Mouse (Mus musculus) embryonic facial prominence, embryonic 15.5 days (tissue): ENCODE results near the gene Gm7073. TPM values are rescaled to one million over a fixed set of nuclear protein-coding genes. Genes with fewer than 3 reads are reported as not detected.

ENCODE experiments used
- microRNA counts: library from miRNA; unstranded; fragments of <30 nt; microRNA quantifications from one replicate; lab custom pipeline; 2016
- microRNA-seq: library from miRNA; unstranded; fragments of <30 nt; microRNA quantifications from one replicate; pipeline ENCODE4, GENCODE M21; 2016; ENCODE audit warnings: borderline number of aligned reads
- polyA plus RNA-seq: library from polyadenylated mRNA; unstranded; fragments of >200 nt; fragmentation: Nextera tagmentation; extraction: Ambion mirVana; gene quantifications from 2 replicates; pipeline ENCODE4 v1.2.1, GENCODE M21; 2015

The Gm7073 gene
- polyA plus RNA-seq, 1 experiment from 2014 or later = not detected

MicroRNAs within 50 kb of the gene (microRNA counts, 519-probe panel; counts per million panel counts)
- microRNA mmu-miR-505 (lab: Ali Mortazavi, UCI) = 1,912 counts per million, percentile 33 among the panel's probes with 10 or more counts

Small RNA genes lying within 50 kb of the gene (microRNA-seq; reads per million reads assigned to microRNA genes)
- 77.9 reads per million, percentile 51 among the genes with 10 or more reads in this experiment for gene Mir505

Other genes with a start within 250 kb of the Gm7073 start
- gene Atp11c, start 53.4 kb upstream of the Gm7073 start, polyA plus RNA-seq = 5.9 and 6.3 TPM in 2 replicates